Mouse (Mus musculus): ENCODE data around the gene Crtc3. TPM values are rescaled to one million over a fixed set of nuclear protein-coding genes. Genes with fewer than 3 reads are reported as not detected.

The Crtc3 gene
- polyA plus RNA-seq, 1 experiment, result 10.8 TPM

DNA sequence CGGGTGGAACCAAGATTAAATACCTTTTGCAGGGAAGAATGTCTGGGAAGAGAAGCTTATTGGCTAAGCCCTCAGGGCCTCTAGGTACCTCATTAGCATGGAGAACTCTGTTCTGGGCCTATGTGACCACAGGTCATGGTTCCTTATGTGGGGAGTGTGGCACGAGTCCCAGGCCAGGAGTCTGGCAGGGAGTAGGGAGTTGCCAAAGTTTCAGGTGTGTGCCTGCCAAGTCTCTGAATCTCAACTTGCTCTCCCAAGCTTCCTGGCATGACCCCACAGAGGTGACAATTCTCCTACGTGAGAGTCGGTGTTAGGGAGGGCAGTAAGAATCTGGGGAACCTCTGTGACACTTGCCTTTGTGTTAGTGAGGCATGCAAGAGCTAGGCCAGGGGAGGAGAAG is 131.5 kb downstream of the Crtc3 start:
- TF ChIP-seq POLR2A (IDR thresholded peaks at IDR 0.05; ENCODE audit: extremely low read depth, insufficient read depth, low read length) (no peak), CTCF (IDR thresholded peaks at IDR 0.05; ENCODE audit: extremely low read depth, insufficient read depth, low read length) (no peak)
- no peak overlapping the region for H3K4me3 ChIP-seq (ENCODE audit: insufficient read depth, low read length)
- H3K27ac ChIP-seq (ENCODE audit: insufficient read depth, low read length), result no peak overlapping the region
- H3K4me1 ChIP-seq (ENCODE audit: control insufficient read depth, insufficient read depth, low read length), result no peaks in the 10 kb centered on the region; the same call in 1 of the 2 replicates

DNA sequence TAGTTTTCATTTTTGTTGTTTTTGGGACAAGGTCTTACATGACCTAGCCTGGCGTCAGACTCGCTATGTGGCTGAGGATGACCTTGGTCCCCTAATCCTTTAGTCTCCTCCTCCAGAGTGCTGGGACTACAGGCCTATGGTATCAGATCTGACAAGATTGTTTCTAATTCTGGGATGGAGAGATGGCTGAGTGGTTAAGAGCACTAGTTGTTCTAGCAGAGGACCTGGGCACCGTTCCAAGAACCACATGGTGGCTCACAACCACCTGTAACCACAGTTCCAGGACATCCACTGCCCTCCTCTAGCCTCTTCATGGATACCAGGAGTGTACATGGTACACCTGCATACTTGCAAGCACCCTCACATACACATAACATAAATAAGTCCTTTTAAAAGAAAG is 132.5 kb downstream of the Crtc3 start:
- H3K4me1 ChIP-seq (ENCODE audit: control insufficient read depth, insufficient read depth, low read length), result no peaks in the 10 kb centered on the region; the same call in 1 of the 2 replicates
- TF ChIP-seq CTCF (IDR thresholded peaks at IDR 0.05; ENCODE audit: extremely low read depth, insufficient read depth, low read length) (no peak), POLR2A (IDR thresholded peaks at IDR 0.05; ENCODE audit: extremely low read depth, insufficient read depth, low read length) (no peak)
- H3K4me3 ChIP-seq (ENCODE audit: insufficient read depth, low read length), result no peak overlapping the region
- no peak overlapping the region for H3K27ac ChIP-seq (ENCODE audit: insufficient read depth, low read length)

DNA sequence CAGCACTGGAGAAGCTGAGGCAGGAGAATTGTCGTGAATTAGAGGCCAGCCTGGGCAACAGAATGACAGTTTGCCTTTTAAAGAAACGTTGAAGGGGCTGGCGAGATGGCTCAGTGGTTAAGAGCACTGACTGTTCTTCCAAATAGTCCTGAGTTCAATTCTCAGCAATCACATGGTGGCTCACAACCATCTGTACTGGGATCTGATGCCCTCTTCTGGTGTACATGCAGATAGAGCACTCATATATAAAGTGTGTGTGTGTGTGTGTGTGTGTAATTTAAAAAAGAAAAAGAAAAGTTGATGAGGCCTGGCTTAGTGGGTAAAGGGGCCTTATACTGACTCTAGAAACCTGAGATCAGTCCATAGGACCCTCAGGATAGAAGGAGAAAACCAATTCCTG is 133.5 kb downstream of the Crtc3 start:
- no peaks in the 10 kb centered on the region; the same call in 1 of the 2 replicates for H3K4me1 ChIP-seq (ENCODE audit: control insufficient read depth, insufficient read depth, low read length)
- TF ChIP-seq POLR2A (IDR thresholded peaks at IDR 0.05; ENCODE audit: extremely low read depth, insufficient read depth, low read length) (no peak), CTCF (IDR thresholded peaks at IDR 0.05; ENCODE audit: extremely low read depth, insufficient read depth, low read length) (no peak)
- H3K4me3 ChIP-seq (ENCODE audit: insufficient read depth, low read length), result no peak overlapping the region
- no peak overlapping the region for H3K27ac ChIP-seq (ENCODE audit: insufficient read depth, low read length)

DNA sequence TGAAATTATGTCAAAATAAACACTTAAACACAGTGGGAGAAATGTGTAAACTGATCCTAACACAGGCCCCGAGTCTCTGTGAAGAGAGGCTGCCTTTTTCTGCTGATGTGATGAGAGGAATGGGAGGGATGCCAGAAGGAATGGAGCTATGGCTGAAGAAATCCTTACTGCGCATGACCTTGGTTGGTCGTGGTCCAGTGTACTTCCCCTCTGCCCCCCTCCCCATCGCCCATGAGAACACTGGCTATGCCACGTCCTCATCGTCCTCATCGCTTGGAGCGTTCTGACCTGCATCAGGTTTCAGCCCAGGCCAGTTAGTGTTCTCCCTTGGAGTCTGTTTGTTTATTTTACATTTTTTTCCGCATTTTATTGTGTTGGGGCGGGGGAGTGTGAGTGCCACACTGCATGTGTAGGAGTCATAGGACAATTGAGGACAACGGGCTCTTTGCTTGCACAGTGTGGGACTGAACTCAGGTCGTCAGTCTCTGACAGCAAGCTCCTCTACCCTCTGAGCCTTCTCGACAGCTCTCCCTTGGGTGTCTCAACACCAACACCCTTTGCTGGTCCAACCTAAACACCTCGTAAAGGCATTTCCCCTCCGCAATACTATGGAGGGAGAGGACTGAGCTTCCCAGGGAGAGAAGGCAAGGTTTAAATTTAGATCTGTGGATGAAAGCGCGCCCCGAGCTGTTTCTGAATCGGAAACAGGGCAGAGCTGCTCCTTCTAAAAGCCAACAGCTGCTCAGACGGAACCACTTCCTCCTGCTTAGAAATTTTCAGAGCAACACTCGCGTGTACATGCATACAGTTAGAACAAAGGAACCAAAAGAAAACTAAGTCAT is 134.3 kb downstream of the Crtc3 start:
- H3K4me1 ChIP-seq (ENCODE audit: control insufficient read depth, insufficient read depth, low read length), result no peaks in the 10 kb centered on the region; the same call in 1 of the 2 replicates
- H3K4me3 ChIP-seq (ENCODE audit: insufficient read depth, low read length), result no peak overlapping the region
- TF ChIP-seq CTCF (IDR thresholded peaks at IDR 0.05; ENCODE audit: extremely low read depth, insufficient read depth, low read length), result no peak
- TF ChIP-seq POLR2A (IDR thresholded peaks at IDR 0.05; ENCODE audit: extremely low read depth, insufficient read depth, low read length), result no peak
- no peak overlapping the region for H3K27ac ChIP-seq (ENCODE audit: insufficient read depth, low read length)

DNA sequence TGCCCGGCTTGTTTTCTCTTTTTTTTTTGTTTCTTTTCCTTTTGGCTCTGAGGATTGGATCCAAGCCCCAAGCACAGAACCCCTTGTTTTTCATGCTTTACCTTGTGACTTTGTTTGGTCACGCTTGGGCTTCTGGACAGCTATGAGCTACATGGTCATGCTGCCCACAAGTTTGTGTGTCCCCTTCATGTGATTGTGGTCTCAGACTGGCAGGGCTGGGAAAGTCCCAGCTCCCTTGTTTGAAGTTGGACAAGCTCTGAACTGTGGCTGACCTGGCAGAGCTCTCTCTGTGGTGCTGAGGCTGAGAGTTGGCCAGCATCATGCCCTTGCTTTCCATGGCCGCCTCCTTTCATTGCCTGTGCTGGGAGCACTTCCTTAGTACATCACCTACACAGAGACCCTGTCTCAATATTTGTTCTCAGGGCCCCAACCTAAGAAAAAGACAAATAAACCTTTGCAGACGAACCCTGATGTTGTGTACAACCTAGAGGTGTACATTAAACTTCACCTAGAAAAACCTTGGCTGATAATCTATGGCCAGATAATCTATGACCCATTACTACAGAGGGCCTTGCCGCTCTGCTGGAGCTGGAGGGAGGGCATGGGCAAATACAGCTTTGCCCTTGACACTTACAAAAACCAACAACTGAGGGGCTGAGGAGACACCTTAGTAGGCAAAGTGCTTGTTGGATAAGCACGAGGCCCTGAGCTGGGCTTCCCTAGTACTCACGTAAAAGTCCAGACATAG is 140.0 kb downstream of the Crtc3 start:
- H3K4me1 ChIP-seq (ENCODE audit: control insufficient read depth, insufficient read depth, low read length), result no peaks in the 10 kb centered on the region
- TF ChIP-seq CTCF (IDR thresholded peaks at IDR 0.05; ENCODE audit: extremely low read depth, insufficient read depth, low read length) (no peak), POLR2A (IDR thresholded peaks at IDR 0.05; ENCODE audit: extremely low read depth, insufficient read depth, low read length) (no peak)
- no peak overlapping the region for H3K4me3 ChIP-seq (ENCODE audit: insufficient read depth, low read length)
- no peak overlapping the region for H3K27ac ChIP-seq (ENCODE audit: insufficient read depth, low read length)

DNA sequence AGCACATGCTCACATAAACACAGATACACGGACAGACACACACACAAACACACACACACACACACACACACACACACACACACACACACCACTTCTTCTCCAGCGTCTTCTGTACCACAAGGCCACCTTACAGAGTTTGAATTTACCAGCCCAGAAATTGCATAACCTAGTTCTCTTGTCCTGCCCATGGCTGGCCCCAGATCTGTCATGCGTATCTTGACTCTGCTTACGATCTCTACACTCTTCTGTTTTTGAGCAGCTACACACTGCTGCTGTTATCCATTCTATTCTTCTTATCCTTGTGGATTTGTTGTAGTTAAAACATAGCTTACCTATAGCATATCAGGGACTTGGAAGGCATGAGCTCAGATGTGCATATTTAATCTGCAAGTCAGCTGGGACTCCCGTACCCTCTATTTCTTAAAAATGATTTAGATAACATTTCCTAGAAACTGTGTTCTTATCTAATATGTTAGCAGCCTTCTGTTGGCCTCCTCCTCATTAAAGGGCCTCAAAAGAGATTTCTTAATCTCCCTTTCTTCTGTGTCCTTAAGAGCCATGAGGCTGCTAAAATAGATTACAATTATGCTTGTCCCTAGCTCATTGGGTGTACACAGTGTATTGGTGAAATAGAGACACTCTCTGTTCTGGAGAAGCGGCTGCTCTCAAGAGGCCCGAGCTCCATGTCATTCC is 146.4 kb downstream of the Crtc3 start:
- Histone ChIP-seq H3K4me3 (ENCODE audit: insufficient read depth, low read length) (no peak overlapping the region), H3K4me1 (ENCODE audit: control insufficient read depth, insufficient read depth, low read length) (no peaks in the 10 kb centered on the region), H3K27ac (ENCODE audit: insufficient read depth, low read length) (no peak overlapping the region)
- TF ChIP-seq POLR2A (IDR thresholded peaks at IDR 0.05; ENCODE audit: extremely low read depth, insufficient read depth, low read length) (no peak), CTCF (IDR thresholded peaks at IDR 0.05; ENCODE audit: extremely low read depth, insufficient read depth, low read length) (no peak)

DNA sequence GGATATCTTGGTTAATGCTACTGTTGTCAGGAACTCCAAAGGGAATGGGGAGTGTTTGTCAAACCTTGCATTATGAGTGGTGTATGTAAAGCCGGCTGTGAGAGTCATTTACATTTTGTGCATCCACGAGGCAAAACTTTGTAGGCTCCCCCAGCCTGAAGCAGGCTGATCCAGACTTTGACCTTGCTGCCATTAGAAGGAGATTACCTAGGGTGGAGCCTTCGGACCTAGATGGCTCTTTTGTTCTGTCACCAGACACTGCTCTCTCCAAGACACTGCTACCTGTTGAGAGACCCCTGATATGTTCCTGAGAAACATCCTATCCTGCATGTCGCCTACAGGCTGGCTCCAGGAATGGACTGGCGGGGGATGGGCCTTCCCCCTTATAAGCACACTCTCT is 149.1 kb downstream of the Crtc3 start:
- H3K27ac ChIP-seq (ENCODE audit: insufficient read depth, low read length), result no peak overlapping the region
- H3K4me3 ChIP-seq (ENCODE audit: insufficient read depth, low read length), result no peak overlapping the region
- no peaks in the 10 kb centered on the region for H3K4me1 ChIP-seq (ENCODE audit: control insufficient read depth, insufficient read depth, low read length)
- TF ChIP-seq POLR2A (IDR thresholded peaks at IDR 0.05; ENCODE audit: extremely low read depth, insufficient read depth, low read length), result no peak
- no peak for TF ChIP-seq CTCF (IDR thresholded peaks at IDR 0.05; ENCODE audit: extremely low read depth, insufficient read depth, low read length)

Other genes starting within 250 kb of the Crtc3 start
- gene Blm, start 153.8 kb downstream of the Crtc3 start, polyA plus RNA-seq (2012; rRNA removed), result 4.0 and 4.6 TPM in 2 replicates
- 18.9 and 19.8 TPM in 2 replicates for gene Iqgap1, start 137.1 kb upstream of the Crtc3 start, polyA plus RNA-seq (2012; rRNA removed)
- 10.2 and 11.1 TPM in 2 replicates for gene Zscan2, start 172.0 kb upstream of the Crtc3 start, polyA plus RNA-seq (2012; rRNA removed)
- gene Wdr73, start 212.4 kb upstream of the Crtc3 start, polyA plus RNA-seq (2012; rRNA removed), result 29.6 and 30.5 TPM in 2 replicates
- gene Nmb, start 216.2 kb upstream of the Crtc3 start, polyA plus RNA-seq (2012; rRNA removed), result 11.0 and 17.0 TPM in 2 replicates